Mouse (Mus musculus) ES-Bruce4 (cell line): ENCODE results near the gene Hspe1. TPM values are rescaled to one million over a fixed set of nuclear protein-coding genes. Genes with fewer than 3 reads are reported as not detected.
"Not testable (repeated sequence)": the region's sequence is repeated elsewhere in the genome, so short reads cannot be mapped to it uniquely, and the experiment has no call there.

Experiments
- H3K27ac ChIP-seq: 2 replicates; pipeline ENCODE4 v1.5.1; 2012; ENCODE audit warnings: low read length, inconsistent platforms; ENCODE audit not compliant: insufficient read depth
- H3K27me3 ChIP-seq: 2 replicates; pipeline ENCODE4 v1.6.1; 2012; ENCODE audit warnings: mild to moderate bottlenecking, low read length, inconsistent platforms; ENCODE audit not compliant: control insufficient read depth, poor library complexity, insufficient read depth, severe bottlenecking
- H3K36me3 ChIP-seq: 2 replicates; pipeline ENCODE4 v1.6.1; 2012; ENCODE audit warnings: inconsistent platforms, mild to moderate bottlenecking, low read length, moderate library complexity; ENCODE audit not compliant: control insufficient read depth, poor library complexity, insufficient read depth, severe bottlenecking
- H3K4me1 ChIP-seq: one replicate; pipeline ENCODE4 v1.8.1; 2011; ENCODE audit warnings: low read length; ENCODE audit not compliant: control insufficient read depth, insufficient read depth
- H3K4me3 ChIP-seq: 2 replicates; pipeline ENCODE4 v1.5.1; 2011; ENCODE audit warnings: low read depth, mild to moderate bottlenecking, low read length
- H3K9ac ChIP-seq: 2 replicates; pipeline ENCODE4 v1.6.1; 2012; ENCODE audit warnings: low read depth, mild to moderate bottlenecking, inconsistent platforms; ENCODE audit not compliant: poor library complexity, severe bottlenecking
- H3K9me3 ChIP-seq: replicated peaks from 2 replicates; pipeline ENCODE4 v1.6.1; 2012; ENCODE audit warnings: mild to moderate bottlenecking, low read length, inconsistent platforms; ENCODE audit not compliant: control insufficient read depth, poor library complexity, insufficient read depth, severe bottlenecking
- CTCF ChIP-seq: IDR thresholded peaks from one replicate; pipeline ENCODE4 v1.8.1; 2011; ENCODE audit warnings: low read depth, low read length
- EP300 ChIP-seq: IDR thresholded peaks from 2 replicates; pipeline ENCODE4 v1.6.1; 2011; ENCODE audit warnings: low read depth, low read length; ENCODE audit not compliant: insufficient read depth
- POLR2A ChIP-seq: IDR thresholded peaks from one replicate; pipeline ENCODE4 v1.8.1; 2011; ENCODE audit warnings: low read length; ENCODE audit not compliant: insufficient read depth
- polyA plus RNA-seq: library from polyadenylated mRNA; stranded (reverse); fragments of >200 nt; gene quantifications from 2 replicates; pipeline ENCODE4 v1.2.4, GENCODE M21; 2011; ENCODE audit warnings: low read depth; ENCODE audit not compliant: missing spikeins, insufficient read depth, insufficient read length

Gene Hspe1
- polyA plus RNA-seq, 1 experiment = 622 TPM

DNA sequence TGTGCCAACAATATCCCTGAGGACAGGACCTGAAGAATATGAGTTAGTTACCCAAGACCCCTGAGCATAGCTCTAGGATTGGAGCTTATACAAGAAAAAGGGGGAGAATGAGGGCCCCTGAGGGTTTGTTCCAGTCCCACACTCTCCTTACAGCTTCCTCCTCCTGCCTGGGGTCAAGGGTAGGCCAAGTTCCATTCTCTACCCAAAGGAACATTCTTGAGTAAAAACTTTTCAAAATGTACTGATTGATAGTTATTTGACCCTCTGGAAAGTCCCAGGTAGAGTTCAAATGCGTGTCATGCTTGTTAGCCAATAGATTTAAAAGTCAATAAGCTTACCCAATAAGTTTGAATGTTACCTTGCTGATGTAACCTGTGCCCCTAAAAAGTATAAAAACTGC is 19.7 kb downstream of the Hspe1 start:
- no peak for TF ChIP-seq CTCF
- TF ChIP-seq EP300 = 0 out of 2 replicates have a peak, but pooled peaks have one; percentile 27
- no peak for TF ChIP-seq POLR2A
- Histone ChIP-seq H3K27me3 (no peaks in the 10 kb centered on the region), H3K4me3 (no peak overlapping the region), H3K9me3 (no peaks in the 10 kb centered on the region), H3K9ac (peak overlapping the region; percentile 38; the same call in 1 of the 2 replicates), H3K27ac (peak overlapping the region; percentile 82), H3K4me1 (peaks cover 5% of the 10 kb centered on the region), H3K36me3 (no peaks in the 10 kb centered on the region)

DNA sequence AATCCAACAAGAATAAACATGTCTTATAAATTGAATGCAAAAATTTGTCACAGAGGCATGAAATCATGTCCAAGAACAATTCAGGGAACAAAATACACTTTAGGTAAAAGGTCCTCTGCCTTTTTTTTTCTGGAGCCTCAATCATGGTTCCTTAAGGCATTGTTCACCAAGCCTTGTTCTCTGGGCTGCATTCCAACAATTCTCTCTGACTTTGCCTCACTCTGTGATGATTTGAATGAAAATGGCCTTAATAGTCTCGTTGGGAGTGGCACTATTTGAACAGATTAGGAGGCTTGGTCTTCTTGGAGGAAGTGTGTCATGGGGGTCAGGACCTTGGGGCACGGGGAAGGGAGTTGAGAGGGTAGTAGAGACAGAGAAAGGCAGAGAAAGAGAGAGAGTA is 20.5 kb downstream of the Hspe1 start:
- Histone ChIP-seq H3K9ac (peak overlapping the region; percentile 45; the same call in 1 of the 2 replicates), H3K4me1 (peaks cover 5% of the 10 kb centered on the region), H3K4me3 (no peak overlapping the region), H3K27me3 (no peaks in the 10 kb centered on the region), H3K27ac (peak overlapping the region; percentile 82), H3K36me3 (no peaks in the 10 kb centered on the region), H3K9me3 (no peaks in the 10 kb centered on the region)
- TF ChIP-seq CTCF (no peak), EP300 (peak; percentile 88), POLR2A (no peak)

DNA sequence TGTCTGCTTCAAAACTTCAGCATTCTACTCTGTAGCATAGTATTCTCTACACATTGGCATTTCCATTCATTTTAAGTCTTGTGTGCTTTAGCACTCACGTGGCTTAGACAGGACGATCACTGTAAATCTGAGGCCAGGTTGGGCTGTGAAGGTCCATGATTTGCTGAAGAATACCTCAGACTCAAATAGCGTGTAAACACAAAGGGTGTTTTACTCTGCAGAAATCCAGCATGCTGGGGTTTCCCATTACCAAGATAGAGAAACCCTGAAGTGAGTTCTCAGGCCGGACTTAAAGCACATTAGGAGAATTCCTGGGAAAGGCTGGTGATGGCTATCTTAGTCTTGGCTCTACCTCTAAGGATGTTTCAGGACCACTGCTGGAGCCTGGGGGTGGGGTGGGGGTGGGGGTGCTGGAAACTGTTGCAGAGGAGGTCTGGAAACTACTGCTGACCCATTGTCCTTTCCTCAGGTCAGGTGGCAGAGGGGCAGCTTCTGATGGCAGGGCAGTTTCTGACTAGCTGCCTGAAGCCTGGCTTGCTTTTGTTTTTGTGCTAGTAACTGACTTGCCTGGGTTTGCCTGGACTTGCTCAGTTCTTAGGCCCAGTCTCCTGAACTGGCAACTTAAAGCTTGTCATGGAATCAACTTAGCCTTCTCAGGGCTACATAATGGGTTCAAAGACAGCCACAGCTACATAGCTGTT is 21.3 kb downstream of the Hspe1 start:
- no peaks in the 10 kb centered on the region for H3K36me3 ChIP-seq
- peak overlapping the region; percentile 82 for H3K27ac ChIP-seq
- TF ChIP-seq CTCF (no peak), EP300 (peak; percentile 94)
- H3K4me1 ChIP-seq = peaks cover 3% of the 10 kb centered on the region
- H3K27me3 ChIP-seq = no peaks in the 10 kb centered on the region
- H3K4me3 ChIP-seq = no peak overlapping the region
- peak overlapping the region; percentile 45; the same call in 1 of the 2 replicates for H3K9ac ChIP-seq
- H3K9me3 ChIP-seq = no peaks in the 10 kb centered on the region

DNA sequence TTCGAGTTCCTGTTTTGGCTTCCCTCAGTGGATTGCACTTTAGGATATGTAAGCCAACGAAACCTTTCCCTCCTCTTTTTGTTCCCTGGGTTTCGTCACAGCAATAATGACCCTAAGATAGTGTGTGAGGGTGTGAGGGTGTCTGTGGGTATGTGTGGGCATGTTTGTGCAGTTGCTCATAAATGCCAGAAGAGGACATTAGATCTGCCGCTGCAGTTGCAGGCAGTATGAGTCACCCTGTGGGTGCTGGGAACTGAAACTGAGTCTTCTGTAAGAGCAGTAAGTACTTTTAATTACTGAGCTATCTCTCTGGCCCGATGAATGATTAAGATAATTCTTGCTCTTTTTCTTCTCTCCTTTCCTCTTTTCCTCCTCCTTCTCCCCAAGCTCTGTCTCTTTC is 35.1 kb downstream of the Hspe1 start:
- no peaks in the 10 kb centered on the region for H3K9me3 ChIP-seq
- no peak overlapping the region for H3K4me3 ChIP-seq
- H3K9ac ChIP-seq = no peak overlapping the region
- no peak overlapping the region for H3K27ac ChIP-seq
- H3K27me3 ChIP-seq = no peaks in the 10 kb centered on the region
- H3K36me3 ChIP-seq = no peaks in the 10 kb centered on the region
- no peak for TF ChIP-seq CTCF
- no peak for TF ChIP-seq EP300
- no peak for TF ChIP-seq POLR2A
- H3K4me1 ChIP-seq = no peaks in the 10 kb centered on the region

DNA sequence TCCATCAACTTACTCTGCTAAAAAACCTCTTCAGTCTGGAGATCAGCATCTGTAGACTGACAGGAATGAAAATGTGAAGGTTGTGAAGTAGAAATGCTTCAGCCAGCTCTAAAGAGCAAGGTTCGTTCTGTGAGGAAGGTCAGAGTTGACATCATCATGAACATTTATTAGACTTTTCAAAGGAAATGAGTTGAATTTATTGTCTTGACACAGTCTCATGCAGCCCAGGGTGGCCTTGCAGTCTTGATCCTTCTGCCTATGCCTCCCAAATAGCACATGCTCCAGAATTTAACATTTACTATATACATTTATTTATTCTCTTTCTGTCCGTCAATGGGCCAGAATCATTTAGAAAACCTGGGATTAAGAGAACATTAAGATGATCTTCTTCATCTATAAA is 35.6 kb downstream of the Hspe1 start:
- Histone ChIP-seq H3K27ac (no peak overlapping the region), H3K4me1 (no peaks in the 10 kb centered on the region), H3K9ac (no peak overlapping the region), H3K9me3 (no peaks in the 10 kb centered on the region), H3K4me3 (no peak overlapping the region), H3K36me3 (no peaks in the 10 kb centered on the region), H3K27me3 (no peaks in the 10 kb centered on the region)
- TF ChIP-seq POLR2A (no peak), CTCF (no peak), EP300 (no peak)

DNA sequence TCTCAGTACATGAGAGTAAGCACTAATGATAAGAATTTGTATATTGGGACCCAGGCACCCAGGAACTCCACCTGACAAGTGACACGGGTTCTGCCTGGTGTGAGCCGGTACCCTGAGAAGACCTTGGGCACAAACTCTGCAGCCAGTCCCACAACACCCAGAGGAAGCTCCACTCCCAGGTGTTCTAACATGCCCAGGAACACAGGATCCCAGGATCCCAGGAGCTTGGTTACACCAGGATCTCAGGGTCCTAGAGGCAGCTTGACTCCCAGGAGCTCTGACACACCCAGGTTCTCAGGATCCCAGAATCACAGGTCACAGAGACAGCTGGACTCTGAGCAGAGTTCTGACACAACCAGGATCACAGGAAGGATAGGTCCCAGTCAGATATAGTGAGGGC is 36.2 kb downstream of the Hspe1 start:
- H3K27ac ChIP-seq, H3K9me3 ChIP-seq, H3K4me3 ChIP-seq, H3K9ac ChIP-seq, H3K27me3 ChIP-seq, H3K36me3 ChIP-seq, H3K4me1 ChIP-seq: not testable (repeated sequence)
